Mouse (Mus musculus): ENCODE results near the gene Dbr1.

DNA sequence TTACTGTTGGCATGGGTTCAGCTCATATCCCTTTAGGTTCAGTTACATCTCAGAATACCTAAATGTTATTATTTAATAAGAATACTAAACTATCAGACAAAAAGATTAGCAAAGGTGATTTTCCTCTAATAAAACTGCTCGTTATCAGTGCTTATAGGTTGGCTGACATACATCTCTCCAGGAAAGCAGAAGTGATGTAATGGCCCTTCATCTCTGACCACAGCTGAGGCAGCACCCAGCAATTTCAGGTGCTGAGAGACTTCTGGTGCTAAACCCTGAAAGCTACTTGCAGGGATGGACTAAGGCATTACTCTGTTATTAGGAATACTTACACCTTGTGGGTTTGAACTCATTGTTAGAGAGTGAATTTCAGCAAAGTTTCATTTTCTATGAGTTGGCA is 43.7 kb upstream of the Dbr1 start:
- no peak for TF ChIP-seq POLR2A (IDR thresholded peaks at IDR 0.05; ENCODE audit: extremely low read depth, insufficient read depth, low read length)
- TF ChIP-seq CTCF (IDR thresholded peaks at IDR 0.05; ENCODE audit: extremely low read depth, insufficient read depth, low read length) = no peak
